Mouse (Mus musculus) thymus, postnatal 25 days (tissue): ENCODE measurements around the gene Pkdcc.

Experiments used
- DNase-seq: peaks from one replicate; pipeline ENCODE4 v3.0.0; 2022

The Pkdcc gene

GRCm38 (mm10) chr17:83213228-83213915, 1.7 kb upstream of the Pkdcc start:
- DNase-seq = no peak

- peak; percentile 12 for DNase-seq
Observed at GRCm38 (mm10) chr17:83214161-83214592, 915 bp upstream of the Pkdcc start.

GRCm38 (mm10) chr17:83215529-83216244, 595 bp downstream of the Pkdcc start:
- no peak for DNase-seq

- no peak for DNase-seq
Observed at GRCm38 (mm10) chr17:83216251-83216919, 1.3 kb downstream of the Pkdcc start.

- no peak for DNase-seq
Observed at GRCm38 (mm10) chr17:83218189-83218588, 3.1 kb downstream of the Pkdcc start.

GRCm38 (mm10) chr17:83218722-83219121, 3.6 kb downstream of the Pkdcc start:
- no peak for DNase-seq

DNA sequence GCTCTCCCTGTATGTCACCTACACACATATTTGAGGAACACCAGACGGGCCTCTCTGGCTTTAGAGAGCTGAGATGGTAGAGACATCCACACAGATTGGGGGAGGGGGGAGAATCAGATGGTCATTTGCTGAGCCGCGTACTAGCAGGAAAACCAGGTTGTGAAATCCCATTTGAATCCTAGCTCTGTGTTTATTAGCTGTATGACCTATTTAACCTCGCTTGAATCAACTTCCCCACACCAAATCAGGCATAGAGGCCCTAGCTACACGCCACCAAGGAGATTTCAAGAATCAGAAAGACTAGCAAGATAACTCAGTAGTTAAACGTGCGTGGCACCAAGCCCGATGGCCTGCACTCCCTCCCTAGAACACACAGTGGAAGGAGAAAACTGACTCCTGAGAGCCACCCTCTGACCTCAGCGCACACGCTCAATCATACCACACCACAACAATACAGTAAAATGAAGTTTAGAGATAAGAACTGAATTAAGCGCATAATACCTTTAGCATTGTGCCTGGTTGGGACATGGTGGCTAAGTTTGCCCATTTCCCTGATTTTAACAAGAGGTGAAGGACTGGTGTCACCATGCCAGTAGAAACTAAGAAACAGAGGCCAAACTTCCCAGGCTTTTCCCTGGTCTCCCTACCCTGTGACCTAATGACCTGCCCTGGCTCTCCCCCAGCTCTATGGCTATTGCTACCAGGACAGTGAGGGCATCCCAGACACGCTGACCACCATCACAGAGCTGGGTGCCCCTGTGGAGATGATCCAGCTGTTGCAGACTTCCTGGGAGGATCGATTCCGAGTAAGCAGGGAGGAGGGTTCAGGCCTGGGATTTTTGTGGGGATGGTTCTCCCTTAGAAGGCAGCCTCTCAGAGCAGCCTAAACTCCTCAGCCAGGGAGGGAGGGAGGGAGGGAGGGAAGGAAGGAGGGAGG, 4.5 kb downstream of the Pkdcc start:
- DNase-seq = no peak

DNA sequence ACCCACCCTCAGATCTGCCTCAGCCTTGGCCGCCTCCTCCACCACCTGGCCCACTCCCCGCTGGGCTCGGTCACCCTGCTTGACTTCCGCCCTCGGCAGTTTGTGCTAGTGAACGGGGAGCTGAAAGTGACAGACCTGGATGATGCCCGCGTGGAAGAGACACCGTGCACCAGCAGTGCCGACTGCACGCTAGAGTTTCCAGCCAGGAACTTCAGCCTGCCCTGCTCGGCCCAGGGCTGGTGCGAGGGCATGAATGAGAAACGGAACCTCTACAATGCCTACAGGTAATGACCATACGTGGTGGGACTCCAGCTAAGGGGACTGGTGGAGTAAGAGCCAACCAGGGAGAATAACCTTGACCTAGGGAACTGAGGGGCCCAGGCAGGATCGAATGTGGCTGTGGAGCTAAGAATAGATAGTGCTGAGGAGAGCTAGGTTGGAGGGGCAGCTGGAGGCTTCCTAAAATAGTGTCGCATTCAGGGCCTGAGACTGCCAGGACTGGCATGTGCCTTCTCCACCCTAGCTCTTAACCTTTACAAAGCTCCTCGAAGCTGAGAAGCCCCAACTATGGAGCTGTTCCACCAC, 6.0 kb downstream of the Pkdcc start:
- DNase-seq = no peak

DNA sequence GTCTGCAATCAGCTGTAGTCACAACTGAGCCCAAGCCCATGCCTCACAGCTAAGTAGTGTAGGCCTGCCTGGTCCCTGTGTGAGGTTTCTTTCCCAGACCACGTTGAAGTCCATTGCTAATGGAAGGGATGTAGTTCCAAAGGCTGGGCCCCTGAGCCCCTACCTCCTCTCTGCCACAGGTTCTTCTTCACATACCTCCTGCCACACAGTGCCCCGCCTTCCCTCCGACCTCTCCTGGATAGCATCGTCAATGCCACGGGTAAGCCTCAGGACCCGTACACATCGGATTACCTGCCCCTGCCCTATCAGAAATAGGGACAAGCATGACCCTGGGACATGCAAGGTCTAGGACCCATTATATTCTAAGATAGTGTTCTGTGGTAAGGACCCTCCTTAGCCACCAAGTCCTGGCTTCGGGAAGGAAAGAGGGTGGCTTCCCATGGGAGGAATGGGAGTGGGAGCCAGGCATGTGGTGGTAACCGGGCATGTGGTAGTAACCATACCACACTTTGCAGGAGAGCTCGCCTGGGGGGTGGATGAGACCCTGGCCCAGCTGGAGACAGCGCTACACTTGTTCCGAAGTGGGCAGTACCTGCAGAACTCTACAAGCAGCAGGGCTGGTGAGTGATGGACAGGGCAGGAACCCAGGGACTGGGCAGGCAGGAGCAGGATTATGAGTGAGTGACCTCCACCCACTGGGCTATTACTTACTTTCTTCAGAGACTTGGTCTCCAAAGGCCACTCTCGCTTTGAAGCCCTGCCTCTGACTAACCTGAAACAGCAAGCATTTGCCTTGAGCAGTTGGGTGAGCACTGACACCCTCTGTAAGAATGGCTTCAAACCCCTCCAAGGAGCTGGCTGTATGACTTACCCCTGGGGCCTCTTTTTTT, 6.8 kb downstream of the Pkdcc start:
- DNase-seq = no peak

GRCm38 (mm10) chr17:83222705-83223104, 7.6 kb downstream of the Pkdcc start:
- no peak for DNase-seq

- DNase-seq = no peak
Observed at GRCm38 (mm10) chr17:83224451-83224971, 9.4 kb downstream of the Pkdcc start.

DNA sequence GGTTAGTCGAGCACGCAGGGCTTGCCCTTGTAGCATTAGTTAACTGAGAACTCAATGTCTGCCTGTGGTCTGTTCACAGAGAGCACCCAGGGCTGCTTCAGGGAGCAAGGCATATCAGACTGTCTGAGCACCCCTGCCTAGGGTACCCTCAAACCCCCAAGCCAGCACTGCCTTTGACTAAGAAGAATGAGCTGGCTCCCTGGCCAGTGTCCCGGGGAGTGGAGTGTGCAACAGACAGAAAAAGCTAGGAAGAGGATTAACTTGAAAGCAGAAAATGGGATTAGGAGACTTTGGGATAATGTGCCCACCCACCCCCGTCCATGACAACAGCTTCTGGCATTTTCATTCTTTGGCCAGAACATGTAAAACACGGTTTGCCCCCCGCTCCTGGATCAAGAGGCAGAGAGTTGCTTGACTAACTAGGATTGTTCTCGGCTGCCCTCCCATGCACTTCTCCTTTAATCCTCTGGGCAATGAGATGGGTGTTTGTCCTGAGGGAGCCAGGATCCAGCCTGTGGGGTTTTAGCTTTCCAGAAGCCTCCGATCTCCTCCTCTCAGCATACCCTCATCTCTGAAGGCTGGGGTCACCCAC, 11.4 kb downstream of the Pkdcc start:
- DNase-seq = no peak

DNA sequence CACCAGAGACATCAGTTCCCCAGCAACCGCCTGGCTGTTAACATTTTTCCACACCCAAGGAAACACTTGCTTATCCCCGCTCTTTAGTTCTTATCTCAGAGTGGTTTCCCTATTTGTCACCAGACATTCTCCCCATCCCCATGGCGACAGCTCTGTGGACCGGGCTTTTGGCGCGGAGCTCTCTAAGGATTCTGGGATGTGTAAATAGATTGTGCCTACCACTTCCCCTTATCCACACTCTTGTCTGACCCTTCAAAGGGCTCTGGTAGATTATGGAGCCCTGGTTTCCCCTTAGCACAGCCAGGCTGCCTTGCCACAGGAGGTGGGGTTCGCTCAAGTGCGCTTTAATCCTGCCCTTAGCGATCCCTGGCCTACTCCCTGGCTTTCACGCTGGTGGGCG, 16.3 kb downstream of the Pkdcc start:
- no peak for DNase-seq

DNA sequence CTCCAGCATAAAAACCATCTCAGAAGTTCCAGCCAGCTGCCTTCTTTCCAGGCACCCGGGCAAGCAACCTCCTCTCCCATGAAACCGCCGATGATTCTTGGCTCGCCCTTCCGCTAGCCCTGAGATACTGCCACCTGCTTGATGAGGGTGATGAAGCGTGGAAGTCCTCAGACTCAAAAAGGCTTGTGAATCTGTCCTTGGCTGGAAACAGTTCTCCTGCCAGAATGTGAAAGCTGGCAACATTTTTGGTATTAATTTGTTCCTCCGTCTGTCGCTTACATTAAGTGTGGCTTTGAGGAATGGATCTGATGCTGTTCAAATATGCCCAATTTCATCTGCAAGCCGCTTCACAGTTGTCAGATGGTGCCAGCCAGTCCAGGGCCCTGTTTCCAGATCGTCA, 20.1 kb downstream of the Pkdcc start:
- no peak for DNase-seq

DNA sequence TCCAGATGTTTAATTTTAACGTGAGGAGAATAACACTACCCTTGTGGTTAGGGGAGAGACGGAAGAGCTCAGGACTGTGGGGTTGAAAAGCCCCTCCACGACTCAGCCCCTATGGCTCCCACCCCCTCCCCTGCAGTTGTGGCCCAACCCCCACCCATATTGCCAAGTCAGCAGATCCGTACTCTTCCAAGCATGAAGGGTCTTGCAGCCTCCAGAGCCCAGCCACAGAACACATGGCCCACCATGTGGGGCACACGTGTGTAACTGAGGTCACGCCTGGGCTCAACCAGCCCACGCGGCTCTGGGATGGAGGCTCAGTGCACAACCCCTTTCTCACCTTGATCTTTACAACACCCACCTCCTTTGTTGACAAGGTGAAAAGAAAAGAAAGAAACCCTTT, 21.1 kb downstream of the Pkdcc start:
- no peak for DNase-seq

GRCm38 (mm10) chr17:83238123-83239058, 23.3 kb downstream of the Pkdcc start:
- no peak for DNase-seq

GRCm38 (mm10) chr17:83244502-83244901, 29.4 kb downstream of the Pkdcc start:
- no peak for DNase-seq

- no peak for DNase-seq
Observed at GRCm38 (mm10) chr17:83245460-83245859, 30.4 kb downstream of the Pkdcc start.

DNA sequence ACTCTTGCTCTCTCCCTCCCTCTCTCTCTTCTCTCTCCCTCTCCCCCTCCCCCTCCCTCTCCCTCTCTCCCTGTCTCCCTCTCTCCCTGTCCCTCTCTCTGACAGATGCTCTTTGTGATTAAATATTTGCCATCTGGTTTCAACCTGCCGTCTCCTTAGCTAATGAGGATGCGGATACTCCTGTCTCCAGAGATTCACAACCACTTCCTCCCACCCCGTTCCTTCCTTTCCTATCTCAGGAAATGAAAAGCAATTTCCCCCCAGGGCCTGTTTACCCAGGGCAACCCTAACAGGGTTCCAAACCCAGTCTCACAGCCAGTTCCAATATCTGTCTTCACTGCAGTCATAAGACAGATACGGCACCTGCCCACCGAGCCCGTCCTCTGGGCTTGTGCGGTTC, 31.0 kb downstream of the Pkdcc start:
- no peak for DNase-seq

- DNase-seq = no peak
Observed at GRCm38 (mm10) chr17:83247176-83247575, 32.1 kb downstream of the Pkdcc start.
